Mouse (Mus musculus): Measurements from ENCODE around the gene Brd7.

GRCm38 (mm10) chr8:88309274-88309873 lies 52.6 kb downstream of the Brd7 start:
- TF ChIP-seq MYC (IDR thresholded peaks at IDR 0.05; ENCODE audit: low read depth, low read length) (peak; percentile 41; the same call in 1 of the 2 replicates), USF1 (IDR thresholded peaks at IDR 0.05; ENCODE audit: low read depth, low read length) (peak; percentile 84), ZMIZ1 (IDR thresholded peaks at IDR 0.05; ENCODE audit: low read depth, low read length) (no peak), POLR2A (IDR thresholded peaks at IDR 0.05; ENCODE audit: low read depth, low read length) (peak; percentile 49; the same call in 1 of the 2 replicates)
